Mouse (Mus musculus): Measurements from ENCODE around the gene Gm17364. TPM values are rescaled to one million over a fixed set of nuclear protein-coding genes. Genes with fewer than 3 reads are reported as not detected.
"Not testable (repeated sequence)": the region's sequence is repeated elsewhere in the genome, so short reads cannot be mapped to it uniquely, and the experiment has no call there.

The Gm17364 gene
- total RNA-seq, 2 experiments from 2014 or later, result not detected

DNA sequence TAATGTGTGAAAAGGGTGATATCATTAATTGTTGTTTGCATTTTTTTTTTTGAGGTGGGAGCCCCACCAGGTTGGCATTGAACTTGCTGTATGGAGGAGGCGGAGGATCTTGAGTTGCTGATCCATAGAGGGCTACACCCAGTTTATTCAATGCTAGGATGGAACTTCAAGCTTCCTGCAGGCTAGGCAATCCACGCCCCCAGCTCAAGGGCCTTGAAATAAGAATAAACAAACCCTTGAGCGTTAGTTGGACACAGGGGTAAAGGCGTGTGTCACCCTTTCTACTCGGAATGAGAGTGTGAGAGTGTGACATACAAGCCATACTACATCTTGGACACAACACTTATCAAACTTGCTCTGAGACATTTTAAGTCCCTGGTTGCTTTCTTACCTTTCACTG is 22.1 kb downstream of the Gm17364 start:
- DNase-seq, result no peak

DNA sequence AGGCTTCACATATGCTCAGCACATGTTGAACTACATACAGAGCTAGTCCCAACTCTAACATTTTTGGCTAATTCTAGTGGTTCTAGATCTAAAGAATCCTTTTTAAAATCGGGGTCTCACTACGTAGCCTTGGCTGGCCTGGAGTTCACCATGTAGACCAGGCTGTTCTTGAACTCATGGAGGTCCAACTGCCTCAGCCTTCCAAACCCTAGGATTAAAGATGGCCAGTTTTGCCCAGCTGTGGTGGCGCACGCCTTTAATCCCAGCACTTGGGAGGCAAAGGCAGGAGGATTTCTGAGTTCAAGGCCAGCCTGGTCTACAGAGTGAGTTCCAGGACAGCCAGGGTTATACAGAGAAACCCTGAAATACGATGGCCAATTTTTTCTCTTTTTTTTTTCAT is 22.5 kb downstream of the Gm17364 start:
- not testable (repeated sequence) for DNase-seq

DNA sequence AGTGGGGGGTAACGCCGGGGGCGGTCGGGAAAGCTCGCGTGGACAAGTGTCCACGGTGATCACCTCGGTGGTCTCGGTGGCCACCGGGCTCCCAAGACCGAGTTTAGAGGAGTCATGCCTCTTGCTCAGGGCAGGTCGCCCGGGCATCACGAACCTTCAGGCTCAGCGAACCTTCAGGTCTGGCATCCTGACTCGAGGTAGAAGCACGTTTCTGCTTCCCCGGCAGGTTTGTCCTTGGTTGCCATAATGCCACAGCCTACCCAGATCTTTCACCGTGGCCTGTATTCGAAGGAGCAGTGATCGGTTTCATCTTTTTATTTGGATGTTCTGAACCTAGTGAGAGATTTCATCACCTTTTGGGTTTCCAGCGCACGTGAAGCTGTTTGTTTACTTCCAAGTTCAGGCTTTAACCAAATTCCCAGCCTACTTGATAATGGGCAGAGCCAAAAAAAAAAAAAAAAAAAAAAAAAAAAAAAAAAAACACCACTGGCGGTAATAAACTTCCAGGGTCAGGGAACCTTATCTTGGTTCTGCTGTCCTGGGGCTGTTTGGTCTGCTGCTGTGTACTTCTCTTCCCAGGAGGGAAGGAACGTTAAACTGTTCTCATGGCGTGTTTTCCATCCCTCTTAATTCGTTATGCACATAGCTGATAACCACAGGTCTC is 23.3 kb downstream of the Gm17364 start:
- no peak for DNase-seq

DNA sequence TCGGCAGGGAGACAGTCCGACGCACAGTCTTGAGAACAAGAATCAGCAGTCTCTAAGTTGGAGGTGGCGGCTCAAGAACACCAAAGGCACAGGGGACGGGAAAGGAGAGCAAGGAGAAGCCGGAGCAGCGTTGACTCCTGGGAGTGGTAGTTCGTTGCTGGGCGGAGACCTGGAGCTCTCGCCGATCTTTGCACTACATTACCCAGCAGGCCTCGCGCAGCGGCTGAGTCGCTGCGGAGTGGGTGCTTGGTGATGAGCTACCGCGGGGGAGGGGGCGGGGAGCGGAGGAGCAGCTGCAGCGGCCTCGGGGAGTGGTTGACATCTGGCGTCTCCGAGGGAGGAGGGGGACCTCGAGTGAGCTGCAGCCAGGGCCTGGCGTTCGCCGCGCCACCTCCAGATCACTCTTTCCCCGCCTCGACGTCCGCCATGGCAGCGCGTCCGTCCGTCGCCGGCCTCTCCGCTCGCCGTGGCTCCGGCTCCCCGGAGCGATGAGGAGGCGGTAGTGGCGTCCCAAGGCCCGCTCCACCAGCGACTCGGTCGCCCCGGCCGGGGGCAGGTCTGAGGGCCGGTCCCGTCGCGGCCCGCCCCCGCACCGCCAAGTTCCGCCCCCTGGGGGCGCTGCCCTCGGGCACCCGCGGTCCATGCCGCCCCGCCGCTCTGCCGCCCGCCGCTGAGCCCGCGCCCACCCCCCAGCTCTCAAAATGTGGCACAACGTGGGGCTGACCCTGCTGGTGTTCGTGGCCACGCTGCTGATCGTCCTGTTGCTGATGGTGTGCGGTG is 24.0 kb downstream of the Gm17364 start, which contains the start of gene Smim13:
TSS of gene Smim13 (plus strand) at position 307 of the 780 bp plus-strand sequence.
- DNase-seq, result peak; percentile 85

DNA sequence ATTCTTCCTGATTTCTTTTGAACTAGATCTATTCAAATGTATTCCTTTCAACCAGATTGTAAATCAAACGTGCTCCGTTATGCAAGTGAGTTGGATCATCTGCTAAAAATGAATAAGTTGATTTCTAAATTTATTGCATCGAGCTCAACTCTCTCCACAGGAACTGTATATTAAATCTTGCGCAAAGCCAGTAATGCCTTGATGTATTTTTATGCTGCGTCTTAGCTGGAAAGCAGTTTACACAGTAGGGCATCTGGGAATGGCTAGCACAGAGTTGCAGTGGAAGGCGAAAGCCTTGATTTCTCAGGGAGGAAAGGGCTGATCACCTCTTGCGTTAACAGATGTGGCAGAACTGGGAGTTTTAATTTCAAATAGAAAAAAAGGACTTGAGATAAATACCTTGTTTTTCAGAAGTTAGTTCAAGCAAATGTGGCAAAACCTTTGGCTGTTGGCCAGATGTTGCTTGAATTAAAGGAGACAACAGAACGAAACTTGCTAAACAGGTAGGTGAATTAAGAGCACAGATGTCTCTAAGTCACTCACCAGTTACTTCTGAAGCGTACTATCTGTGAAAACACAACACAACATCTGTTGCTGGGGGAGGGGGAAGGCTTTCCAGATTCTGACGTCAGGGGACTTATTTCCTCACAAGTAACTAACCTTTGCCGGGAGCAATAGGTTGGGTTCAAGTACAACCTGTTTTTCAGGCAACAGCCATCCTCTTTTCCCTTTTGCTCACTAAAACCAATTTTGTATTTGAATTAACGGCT is 24.8 kb downstream of the Gm17364 start:
- DNase-seq, result no peak

DNA sequence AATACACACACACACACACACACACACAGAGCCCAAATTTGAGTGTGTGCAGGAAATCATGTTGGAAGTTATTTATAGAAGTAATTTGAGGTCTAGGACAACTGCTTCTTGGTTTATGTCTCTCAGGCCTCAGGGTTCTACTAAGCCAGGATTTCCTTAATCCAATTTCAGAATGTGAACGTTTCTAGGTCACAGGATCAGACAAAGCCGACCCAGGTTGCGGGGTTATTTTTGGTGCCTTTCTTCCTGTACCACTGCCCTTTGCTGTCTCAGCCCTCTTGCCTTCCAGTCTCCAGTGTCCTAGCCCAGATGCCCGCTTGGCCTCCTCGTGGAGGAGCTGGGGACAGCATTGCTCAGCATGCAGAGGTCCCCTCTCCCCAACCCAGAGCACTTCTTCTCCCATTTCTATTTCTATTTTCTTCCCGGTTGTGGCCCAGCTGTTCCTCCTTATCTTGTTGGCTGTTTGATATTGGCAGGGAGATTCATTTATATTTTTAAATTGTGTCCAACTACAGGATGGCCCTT is 29.4 kb downstream of the Gm17364 start:
- no peak for DNase-seq

DNA sequence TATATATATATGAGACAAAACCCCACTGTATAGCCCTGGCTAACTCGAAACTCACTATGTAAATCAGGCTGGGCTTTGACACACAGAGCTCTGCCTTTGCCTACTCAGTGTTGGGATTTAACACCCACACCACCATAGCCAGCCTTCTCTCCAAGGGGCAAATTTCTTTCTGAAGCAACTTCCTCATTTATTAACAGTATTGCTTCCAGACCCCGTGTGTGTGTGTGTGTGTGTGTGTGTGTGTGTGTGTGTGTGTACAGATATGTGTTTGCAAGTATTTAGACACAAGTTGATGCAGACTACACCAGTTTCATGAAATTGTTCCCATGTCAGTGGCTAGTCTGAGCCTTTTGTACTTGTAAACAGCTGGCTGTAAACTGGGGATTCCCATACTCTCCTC is 32.2 kb downstream of the Gm17364 start:
- no peak for DNase-seq

DNA sequence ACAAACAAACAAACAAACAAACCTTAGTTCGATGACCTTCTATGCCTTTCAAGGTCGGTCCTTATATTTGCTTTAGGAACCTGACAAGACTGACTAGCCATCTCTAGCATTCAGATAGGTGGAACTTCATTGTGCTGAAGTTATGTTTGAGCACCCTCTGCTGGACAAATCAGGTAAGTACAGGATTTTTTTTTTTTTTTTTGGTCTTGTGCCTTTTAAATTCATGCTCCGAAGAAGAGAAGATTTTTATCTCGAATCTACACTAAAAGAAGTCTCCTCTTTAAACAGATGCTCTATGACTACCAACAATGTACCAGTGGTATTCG is 35.0 kb downstream of the Gm17364 start:
- DNase-seq, result no peak

DNA sequence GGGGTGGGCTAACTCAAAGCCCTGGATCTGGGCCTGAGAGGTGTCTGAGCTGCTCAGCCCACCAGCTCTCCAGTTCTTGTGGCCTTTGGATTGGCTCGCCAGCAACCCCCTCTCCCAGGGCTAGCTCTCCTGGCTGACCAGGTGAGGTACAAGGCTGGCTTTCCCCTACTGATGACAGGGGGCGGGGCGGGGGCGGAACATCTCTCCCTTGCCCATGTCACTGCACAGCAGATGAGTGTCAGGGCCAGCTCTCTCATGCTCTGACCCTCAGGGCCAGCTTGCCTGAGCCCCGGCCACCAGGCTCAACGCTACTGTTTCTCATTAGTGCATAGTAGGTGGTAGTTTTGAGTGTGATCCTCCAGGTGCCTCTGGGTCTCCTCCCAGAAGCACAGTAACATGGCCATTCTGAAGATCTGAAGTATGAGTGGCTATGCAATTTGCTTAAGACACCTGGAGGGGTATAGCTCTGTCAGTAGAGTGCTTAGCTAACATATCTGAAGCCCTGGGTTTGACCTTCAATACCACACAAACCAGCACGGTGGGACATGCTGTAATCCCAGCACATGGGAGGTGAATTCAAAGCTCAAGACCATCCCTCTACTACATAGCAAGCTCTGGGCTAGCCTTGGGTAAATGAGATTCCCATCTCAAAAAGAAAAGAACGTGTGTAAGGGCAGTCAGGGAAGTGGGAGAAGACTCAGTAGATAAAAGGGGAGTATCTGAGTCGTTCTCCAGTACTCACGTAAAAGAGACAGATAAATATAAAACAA is 35.6 kb downstream of the Gm17364 start:
- DNase-seq, result no peak

DNA sequence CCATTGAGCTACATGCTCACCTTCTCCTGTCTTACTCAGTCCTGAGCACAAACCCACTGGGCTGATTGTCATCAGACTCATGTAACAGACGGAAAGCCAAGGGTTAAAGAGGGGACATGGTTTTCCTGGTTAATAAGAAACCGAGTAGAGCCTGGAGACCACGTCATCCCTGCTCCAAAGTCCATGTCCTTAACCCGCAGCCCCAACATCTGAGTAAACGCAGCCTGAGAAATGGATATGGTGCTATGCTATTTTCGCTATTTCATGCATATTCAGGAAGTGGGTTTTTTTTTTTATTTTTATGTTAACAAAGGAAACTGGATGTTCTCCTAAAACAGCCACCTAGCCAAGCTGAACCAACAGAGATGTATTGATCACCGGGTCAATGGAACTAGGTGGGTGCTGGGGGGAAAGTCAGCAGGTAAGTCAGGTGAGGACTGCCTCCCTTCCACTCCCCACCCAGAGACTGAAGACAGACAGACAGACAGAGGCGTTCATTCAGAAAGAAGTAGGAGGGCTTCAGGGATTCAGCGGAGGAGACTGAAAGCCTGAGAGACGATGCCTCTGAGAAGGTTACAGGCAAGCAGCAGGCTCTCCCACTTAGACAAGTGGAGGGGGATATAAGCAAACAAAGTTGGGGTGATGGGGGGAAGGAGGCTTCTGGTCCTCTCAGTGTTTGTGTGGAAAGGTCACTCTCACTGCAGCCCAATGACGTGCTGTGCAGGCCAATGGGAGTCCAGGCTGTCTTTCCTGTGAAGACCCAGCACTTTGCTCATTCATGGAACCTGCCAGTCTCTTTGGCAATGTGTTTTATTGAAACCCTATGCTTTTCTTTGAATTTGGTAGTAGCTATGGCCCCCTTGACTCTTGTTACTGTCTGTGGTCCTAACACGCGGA is 37.7 kb downstream of the Gm17364 start:
- no peak for DNase-seq

DNA sequence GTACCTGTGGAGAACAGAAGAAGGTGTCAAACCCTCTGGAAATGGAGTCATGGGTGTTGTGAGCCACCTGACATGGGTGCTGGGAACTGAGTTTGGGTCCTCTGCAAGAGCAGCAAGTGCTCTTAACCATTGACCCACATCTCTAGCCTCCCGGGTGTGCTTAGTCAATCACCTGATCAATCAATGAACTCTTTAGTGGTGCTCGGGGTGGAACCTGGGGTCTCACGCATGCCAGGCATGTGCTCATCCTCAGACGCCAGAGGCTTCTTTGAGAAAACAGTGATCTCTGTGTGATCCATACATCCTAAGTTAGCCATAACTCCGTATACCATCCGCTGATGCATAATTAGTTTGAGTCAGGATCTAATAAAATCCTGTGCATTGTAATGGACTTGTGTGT is 38.6 kb downstream of the Gm17364 start:
- no peak for DNase-seq

DNA sequence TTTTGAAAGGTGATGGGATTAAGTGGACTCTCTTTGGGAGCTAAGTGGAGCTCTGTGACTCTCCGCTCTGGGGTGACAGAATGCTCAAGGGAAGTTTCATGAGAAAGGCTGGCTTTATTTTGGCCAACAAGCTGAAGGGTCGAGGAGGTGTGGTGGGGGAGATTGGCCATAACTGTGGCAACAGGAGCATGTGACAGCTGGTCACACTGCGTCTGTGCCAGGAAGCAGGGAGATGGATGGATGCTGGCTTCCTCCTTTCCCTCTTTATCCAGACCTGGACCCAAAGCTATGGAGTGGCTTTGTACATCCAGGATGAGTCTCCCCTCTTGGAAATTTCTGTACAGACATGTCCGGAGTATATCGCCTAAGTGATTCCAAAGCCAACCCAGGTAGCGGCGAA is 40.5 kb downstream of the Gm17364 start:
- DNase-seq, result no peak

DNA sequence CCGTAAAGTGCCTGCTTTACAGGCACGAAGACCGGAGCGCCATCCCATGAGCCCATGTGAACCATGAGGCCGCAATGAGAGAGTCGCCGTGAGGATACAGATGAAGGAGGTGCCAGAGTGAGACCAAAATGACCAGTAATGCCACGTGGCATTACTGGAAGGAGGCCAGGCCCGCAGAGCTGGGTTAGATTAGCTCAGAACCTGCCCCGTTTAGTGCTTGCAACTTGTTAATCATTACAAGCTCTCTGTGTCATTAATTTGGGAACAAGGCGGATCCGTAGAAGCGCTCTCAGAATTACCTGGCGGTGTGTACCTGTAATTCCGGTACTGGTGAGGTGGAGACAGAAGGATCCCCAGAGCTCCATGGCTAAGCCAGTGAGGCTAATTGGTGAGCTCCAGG is 41.6 kb downstream of the Gm17364 start:
- no peak for DNase-seq

DNA sequence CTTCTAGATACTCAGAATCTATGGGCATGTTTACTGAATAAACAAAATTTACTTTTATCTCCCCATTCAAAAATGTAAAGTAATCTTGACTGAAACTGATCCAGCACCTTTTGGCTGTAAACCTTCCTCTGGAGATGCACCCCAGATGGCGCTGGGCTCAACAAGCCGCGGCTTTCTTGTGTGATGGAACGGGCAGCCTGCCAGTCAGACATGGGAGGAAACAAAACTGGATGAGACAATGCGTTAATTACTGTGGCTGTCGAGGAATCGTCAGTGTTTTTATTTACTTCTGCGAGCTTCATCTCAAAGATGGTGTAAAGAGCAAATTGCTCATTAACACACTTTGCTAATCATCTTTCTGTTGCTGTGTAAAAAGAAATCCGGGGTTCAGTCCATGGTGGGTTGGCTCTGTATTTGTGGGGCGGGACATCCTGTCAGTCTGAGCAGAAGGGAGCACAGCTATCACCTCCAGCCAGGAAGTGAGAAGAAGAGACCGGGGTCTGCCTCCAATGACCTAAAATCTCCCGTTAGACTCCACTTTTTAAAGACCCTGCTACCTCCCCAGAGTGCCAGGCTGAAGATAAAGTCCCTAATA is 42.3 kb downstream of the Gm17364 start:
- no peak for DNase-seq

DNA sequence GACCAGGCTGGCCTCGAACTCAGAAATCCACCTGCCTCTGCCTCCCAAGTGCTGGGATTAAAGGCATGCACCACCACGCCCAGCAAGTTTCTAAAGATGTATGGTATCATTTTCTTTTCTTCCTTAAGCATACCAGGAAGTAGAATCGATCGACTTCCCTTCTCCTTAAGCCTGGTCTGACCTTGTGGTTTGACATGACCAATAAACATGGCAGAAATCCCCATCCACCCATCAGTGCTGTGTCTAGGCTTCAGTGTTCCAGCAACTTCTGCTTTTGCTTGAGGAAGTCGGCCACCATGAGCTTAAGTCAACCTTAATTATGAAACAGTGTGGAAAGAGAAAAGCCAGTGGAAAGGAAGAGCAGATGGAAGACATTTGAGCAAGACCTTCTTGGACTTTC is 43.5 kb downstream of the Gm17364 start:
- DNase-seq, result no peak

DNA sequence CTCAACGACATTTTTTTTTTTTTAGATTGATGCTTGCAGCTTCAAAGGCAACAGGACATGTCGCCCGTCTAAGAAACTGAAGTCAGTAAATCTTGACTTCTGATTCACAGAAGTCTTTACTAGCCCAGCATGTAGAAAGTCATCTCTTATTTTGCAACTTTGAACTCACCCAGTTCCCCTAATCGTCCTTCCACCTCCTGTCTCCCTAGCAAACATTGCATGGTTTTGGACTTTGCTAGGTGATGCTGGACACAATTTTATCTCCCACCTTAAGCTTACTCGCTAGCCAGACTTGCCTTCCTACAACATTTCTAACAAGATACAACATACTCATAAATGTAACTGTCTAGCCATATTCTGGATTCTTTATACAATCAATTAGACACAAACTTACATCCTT is 45.7 kb downstream of the Gm17364 start:
- DNase-seq, result no peak

DNA sequence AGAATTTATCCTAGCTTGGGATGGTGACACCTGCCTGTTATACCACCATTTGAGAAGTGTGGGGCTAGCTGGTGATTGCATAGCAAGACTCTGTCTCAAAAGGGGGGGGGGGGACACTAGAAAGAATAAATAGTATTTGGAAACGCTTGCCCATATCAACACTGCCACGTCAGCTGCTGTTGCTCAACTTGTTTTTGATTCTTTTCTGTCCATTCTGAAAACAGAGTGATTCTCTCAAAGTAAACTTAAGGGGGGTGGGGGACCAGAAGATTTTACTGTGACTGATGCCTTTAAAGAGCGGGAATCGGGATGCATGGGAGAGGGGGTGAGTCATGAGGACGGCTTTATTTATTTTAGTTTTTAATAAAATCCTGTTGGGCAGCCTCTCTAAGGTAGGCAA is 47.3 kb downstream of the Gm17364 start:
- DNase-seq, result no peak

Data from gastrocnemius, postnatal 10 days (tissue).